Mouse (Mus musculus): ENCODE measurements around the gene Pkdcc. TPM values are rescaled to one million over a fixed set of nuclear protein-coding genes. Genes with fewer than 3 reads are reported as not detected.

Gene Pkdcc
- total RNA-seq, 2 experiments from 2014 or later = 34.7 to 37.8 TPM

DNA sequence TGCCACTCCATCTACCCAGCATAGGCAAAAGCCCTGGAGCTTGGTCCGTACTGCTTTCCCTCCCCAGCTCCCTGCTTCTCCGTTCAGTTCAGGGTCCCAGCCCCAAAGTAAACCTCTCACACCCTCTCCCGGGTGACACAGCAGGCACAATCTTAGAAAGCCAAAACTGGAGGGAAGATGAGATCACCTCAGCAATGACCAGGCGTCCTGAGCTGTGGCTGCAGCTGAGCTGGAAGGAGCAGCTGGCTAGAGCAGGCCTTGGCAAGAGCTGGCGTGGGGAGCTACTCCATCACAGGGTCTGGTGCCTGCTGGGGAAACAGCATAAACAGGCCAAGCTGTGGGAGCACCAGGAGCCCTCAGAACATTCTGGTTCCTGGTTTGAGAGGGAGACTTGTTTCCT, 4.6 kb upstream of the Pkdcc start:
- intact Hi-C loops (cut with DNase I) = loop anchor here (5.0 kb wide), 1 partner anchor 88 kb away; no protein-coding TSS in a partner anchor
- DNase-seq = no peak

DNA sequence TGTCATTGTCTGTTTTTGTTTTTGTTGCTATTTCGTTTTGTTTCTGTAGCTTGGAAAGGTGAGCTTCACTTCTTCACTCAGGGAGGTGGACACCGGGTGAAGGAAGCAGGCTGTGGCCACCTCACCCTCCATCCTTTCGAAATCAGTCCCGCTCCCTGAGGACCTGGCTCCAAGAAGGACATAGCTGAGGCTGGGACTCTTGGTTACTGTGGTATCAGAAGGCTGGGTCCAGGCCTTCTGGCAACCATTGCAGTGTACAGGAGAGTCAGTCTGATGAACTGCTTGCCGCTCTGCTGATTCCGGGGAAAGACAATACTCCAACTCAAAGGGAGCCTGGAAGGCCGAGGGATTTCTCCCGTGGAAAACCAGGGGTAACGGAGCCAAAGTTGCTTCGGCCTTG, 3.9 kb upstream of the Pkdcc start:
- intact Hi-C loops (cut with DNase I) = loop anchor here (5.0 kb wide), 1 partner anchor 89 kb away; no protein-coding TSS in a partner anchor
- no peak for DNase-seq

- DNase-seq = no peak
- intact Hi-C loops (cut with DNase I) = loop anchor here (5.0 kb wide), 1 partner anchor 90 kb away; no protein-coding TSS in a partner anchor
Measured at GRCm38 (mm10) chr17:83212422-83212821, 2.7 kb upstream of the Pkdcc start.

DNA sequence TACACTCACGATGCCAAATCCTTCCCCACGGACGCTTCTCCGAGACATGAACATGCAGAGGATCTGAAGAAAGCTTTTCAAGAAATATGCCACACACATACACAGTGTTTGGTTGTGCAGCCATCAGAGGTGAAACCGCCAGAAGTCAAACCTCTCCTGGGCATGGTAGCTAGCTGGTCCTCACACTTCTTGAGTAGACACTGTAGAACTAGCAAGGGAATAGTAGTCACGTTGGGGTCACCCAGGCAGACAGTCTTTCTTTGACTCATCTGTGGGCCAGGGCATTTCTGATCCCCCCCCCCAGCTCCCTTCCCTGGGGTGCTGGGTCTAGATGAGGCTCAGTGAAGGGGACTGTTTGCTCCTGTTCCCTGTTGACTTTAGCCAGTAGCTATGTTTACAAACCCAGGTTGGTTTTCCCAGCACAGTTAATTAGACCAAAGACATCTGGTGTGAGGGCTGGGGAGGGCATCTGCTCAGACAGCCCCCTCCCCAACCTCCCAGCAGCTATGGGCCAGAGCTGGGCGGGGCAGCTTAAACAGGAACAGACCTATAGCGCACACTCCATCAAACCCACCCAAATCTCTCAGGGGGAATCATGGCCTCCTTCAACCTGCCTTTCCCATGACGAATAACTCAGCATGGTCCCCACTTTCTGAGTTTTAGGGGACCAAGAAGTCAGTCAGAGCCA, 1.7 kb upstream of the Pkdcc start:
- intact Hi-C loops (cut with DNase I) = loop anchor here (5.0 kb wide), 1 partner anchor 91 kb away; no protein-coding TSS in a partner anchor

DNA sequence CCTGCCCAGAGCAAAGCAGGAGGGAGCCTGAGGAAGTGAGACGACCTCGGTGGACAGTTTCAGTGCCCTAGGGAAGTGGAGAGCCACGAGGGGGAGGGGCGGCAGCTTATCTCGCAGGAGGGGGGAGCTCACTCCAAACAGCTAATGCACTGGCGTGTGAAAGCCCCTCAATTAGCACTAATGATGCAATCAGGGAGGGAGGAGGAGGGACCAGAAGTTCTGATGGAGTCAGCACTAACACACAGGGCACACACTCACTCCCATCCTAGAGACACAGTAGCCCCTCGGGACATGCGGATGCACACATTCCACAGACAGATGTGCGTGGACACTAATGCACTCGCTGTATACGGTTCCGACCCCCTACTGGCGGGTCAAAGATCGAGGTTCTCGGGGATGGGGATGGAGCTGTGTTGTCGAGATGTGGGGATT, 915 bp upstream of the Pkdcc start:
- DNase-seq = peak; percentile 66 to 72
- intact Hi-C loops (cut with DNase I) = loop anchor here (5.0 kb wide), 1 partner anchor 92 kb away; no protein-coding TSS in a partner anchor

More for the DNA sequence above, 1.7 kb upstream of the Pkdcc start:
- DNase-seq = no peak

DNA sequence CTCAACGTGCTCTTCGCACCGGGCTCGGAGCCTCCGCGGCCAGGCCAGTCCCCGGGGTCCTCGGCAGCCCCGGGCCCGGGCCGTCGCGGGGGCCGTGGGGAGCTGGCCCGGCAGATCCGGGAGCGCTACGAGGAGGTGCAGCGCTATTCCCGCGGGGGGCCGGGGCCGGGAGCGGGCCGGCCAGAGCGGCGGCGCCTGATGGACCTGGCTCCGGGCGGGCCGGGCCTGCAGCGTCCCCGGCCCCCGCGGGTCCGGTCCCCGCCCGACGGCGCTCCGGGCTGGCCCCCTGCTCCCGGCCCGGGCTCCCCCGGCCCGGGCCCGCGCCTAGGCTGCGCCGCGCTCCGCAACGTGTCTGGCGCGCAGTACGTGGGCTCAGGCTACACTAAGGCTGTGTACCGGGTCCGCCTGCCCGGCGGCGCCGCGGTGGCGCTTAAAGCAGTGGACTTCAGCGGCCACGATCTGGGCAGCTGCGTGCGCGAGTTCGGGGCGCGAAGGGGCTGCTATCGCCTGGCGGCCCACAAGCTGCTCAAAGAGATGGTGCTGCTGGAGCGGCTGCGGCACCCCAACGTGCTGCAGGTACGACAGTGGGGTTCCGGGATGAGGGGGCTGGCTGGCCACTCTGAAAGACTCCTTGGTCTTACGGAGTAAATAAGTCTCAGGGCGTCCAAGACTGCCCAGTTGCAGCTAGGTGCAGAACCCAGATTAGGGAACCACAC, 595 bp downstream of the Pkdcc start:
- peak; percentile 54 to 58 for DNase-seq
- intact Hi-C loops (cut with DNase I) = no loop called here

DNA sequence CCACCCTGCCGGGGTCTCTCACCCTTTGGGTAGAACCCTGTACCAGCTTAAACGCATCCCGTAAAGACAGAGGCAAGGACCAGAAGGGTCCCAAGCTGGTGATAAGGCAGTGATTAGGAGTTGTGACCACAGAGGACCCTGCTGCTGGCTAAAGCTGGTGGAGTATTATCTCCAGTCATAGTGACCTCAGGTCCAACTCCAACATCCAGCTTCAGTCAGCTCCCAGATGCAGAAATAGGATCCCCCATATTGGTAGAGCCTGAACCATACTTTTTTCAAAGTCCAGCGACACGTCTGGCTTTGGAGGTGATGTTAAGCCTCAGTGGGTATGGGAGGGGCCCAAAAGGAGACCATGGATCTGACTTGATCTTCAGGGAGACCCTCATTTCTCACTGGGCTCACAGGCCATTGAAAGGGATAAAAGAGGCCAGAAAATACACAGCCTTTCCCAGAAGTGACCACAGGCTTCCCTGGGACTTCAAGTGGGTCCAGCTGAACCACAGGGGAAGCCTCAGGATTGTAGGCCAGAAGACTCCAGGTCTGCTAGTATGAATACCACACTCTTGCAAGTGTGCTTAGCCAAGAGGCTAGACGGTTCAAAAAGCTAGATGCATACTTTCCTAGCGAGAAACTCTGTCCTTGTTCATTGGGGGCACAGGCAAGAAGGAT, 1.3 kb downstream of the Pkdcc start:
- intact Hi-C loops (cut with DNase I) = no loop called here
- no peak for DNase-seq

DNA sequence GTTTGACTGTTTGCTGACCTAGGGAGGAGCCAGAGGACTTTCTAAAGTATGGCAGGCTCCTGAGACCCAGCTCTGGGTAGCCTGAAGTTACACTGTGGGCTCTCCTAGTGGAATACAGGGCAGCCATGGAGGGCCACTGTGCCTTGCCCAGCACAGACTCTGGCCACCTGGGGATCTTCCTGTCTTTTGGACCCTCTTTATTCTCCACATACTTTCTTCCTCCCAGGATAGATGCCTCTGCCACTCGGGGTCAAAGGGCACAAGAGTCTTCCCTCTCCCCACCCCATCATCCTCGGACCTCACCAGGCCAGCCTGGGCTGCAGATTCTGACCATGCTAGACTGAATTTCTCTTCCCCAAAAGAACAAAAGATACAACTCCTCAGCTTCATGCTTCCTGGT, 3.1 kb downstream of the Pkdcc start:
- intact Hi-C loops (cut with DNase I) = no loop called here
- DNase-seq = no peak

DNA sequence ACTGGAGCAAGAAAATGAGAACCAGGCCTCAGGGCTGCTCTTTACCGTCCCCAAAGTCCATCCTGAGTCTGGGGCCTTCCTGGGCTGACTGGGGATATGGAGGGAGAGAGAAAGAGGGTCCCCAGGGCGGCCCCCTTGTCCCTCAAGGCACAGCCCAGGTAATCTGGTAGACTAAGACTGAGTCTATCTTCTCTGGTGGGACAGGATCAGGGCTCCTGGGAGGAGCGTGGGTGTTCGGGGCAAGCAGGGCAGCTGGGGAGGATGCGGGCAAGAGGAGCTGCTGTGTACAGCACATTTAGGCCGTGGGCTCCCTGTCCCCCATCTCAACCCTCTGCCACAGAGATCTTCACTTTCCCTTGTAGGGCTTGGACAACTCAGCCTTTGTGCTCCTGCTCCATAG, 3.6 kb downstream of the Pkdcc start:
- intact Hi-C loops (cut with DNase I) = no loop called here

GRCm38 (mm10) chr17:83219351-83220287, 4.5 kb downstream of the Pkdcc start:
- no peak for DNase-seq
- intact Hi-C loops (cut with DNase I) = no loop called here

More for the DNA sequence above, 3.6 kb downstream of the Pkdcc start:
- no peak for DNase-seq

- DNase-seq = peak; percentile 43 to 55
- intact Hi-C loops (cut with DNase I) = no loop called here
Measured at GRCm38 (mm10) chr17:83220954-83221538, 6.0 kb downstream of the Pkdcc start.

DNA sequence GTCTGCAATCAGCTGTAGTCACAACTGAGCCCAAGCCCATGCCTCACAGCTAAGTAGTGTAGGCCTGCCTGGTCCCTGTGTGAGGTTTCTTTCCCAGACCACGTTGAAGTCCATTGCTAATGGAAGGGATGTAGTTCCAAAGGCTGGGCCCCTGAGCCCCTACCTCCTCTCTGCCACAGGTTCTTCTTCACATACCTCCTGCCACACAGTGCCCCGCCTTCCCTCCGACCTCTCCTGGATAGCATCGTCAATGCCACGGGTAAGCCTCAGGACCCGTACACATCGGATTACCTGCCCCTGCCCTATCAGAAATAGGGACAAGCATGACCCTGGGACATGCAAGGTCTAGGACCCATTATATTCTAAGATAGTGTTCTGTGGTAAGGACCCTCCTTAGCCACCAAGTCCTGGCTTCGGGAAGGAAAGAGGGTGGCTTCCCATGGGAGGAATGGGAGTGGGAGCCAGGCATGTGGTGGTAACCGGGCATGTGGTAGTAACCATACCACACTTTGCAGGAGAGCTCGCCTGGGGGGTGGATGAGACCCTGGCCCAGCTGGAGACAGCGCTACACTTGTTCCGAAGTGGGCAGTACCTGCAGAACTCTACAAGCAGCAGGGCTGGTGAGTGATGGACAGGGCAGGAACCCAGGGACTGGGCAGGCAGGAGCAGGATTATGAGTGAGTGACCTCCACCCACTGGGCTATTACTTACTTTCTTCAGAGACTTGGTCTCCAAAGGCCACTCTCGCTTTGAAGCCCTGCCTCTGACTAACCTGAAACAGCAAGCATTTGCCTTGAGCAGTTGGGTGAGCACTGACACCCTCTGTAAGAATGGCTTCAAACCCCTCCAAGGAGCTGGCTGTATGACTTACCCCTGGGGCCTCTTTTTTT, 6.8 kb downstream of the Pkdcc start:
- intact Hi-C loops (cut with DNase I) = no loop called here
- no peak for DNase-seq

GRCm38 (mm10) chr17:83222705-83223104, 7.6 kb downstream of the Pkdcc start:
- intact Hi-C loops (cut with DNase I) = no loop called here

DNA sequence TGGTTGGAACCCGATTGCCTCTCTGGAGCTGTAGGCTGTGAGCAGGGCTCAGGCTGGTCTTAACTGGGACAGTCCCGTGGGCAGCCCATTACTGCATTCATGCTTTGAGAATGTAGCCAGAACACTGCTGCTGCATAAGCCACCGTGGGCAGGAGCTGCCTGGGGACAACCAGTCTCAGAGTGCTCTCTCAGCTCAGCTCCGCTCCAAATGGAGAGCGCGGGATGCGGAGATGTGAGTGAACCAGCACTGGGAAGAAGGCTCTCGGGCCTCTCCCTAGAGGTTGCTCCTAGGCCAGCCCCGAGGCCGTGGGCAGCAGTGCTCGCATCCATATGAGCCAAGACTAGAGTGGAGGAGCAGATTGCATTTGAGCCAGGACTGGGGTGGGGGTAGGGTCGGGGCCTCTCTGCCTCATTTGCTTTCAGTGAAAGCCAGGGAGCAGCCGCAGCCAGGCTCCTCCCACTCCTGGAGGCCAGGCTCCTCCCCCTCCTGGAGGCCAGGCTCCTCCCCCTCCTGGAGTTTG, 9.4 kb downstream of the Pkdcc start:
- intact Hi-C loops (cut with DNase I) = no loop called here
- DNase-seq = no peak

More at GRCm38 (mm10) chr17:83222705-83223104, 7.6 kb downstream of the Pkdcc start:
- DNase-seq = no peak

GRCm38 (mm10) chr17:83226395-83226986, 11.4 kb downstream of the Pkdcc start:
- intact Hi-C loops (cut with DNase I) = no loop called here

GRCm38 (mm10) chr17:83231357-83231756, 16.3 kb downstream of the Pkdcc start:
- intact Hi-C loops (cut with DNase I) = no loop called here
- no peak for DNase-seq

More at GRCm38 (mm10) chr17:83226395-83226986, 11.4 kb downstream of the Pkdcc start:
- DNase-seq = no peak

GRCm38 (mm10) chr17:83235227-83235626, 20.1 kb downstream of the Pkdcc start:
- intact Hi-C loops (cut with DNase I) = no loop called here
- DNase-seq = no peak

GRCm38 (mm10) chr17:83236202-83236601, 21.1 kb downstream of the Pkdcc start:
- no peak for DNase-seq
- intact Hi-C loops (cut with DNase I) = no loop called here

All from heart, postnatal 14 days (tissue).